Mouse (Mus musculus): ENCODE measurements around the gene Them7.

Gene Them7

GRCm38 (mm10) chr2:105224134-105224986 lies at the start of gene Them7:
TSS of gene Them7 (plus strand) at chr2:105224320.
- peak in 1 of 2 experiments; percentile 2 for DNase-seq

- no peak for DNase-seq
These were observed 45.2 kb upstream of the Them7 start for GRCm38 (mm10) chr2:105178871-105179270.

- DNase-seq = no peak
These were observed 41.6 kb upstream of the Them7 start for GRCm38 (mm10) chr2:105182501-105182900.

GRCm38 (mm10) chr2:105185140-105185539 lies 39.0 kb upstream of the Them7 start:
- no peak for DNase-seq

- no peak for DNase-seq
These were observed 38.2 kb upstream of the Them7 start for GRCm38 (mm10) chr2:105185768-105186529.

GRCm38 (mm10) chr2:105186591-105186990 lies 37.5 kb upstream of the Them7 start:
- no peak for DNase-seq

- DNase-seq = no peak
These were observed 35.9 kb upstream of the Them7 start for GRCm38 (mm10) chr2:105188182-105188581.

GRCm38 (mm10) chr2:105189352-105189751 lies 34.8 kb upstream of the Them7 start:
- no peak for DNase-seq

GRCm38 (mm10) chr2:105200152-105200551 lies 24.0 kb upstream of the Them7 start:
- no peak for DNase-seq

GRCm38 (mm10) chr2:105206563-105207174 lies 17.5 kb upstream of the Them7 start:
- no peak for DNase-seq

- DNase-seq = no peak
These were observed 11.3 kb upstream of the Them7 start for GRCm38 (mm10) chr2:105212839-105213238.

GRCm38 (mm10) chr2:105215914-105216313 lies 8.2 kb upstream of the Them7 start:
- DNase-seq = no peak

- DNase-seq = no peak
These were observed 4.9 kb upstream of the Them7 start for GRCm38 (mm10) chr2:105219229-105219628.

GRCm38 (mm10) chr2:105219664-105220063 lies 4.5 kb upstream of the Them7 start:
- no peak for DNase-seq

GRCm38 (mm10) chr2:105220738-105221303 lies 3.3 kb upstream of the Them7 start:
- DNase-seq = no peak

- DNase-seq = no peak
These were observed 514 bp upstream of the Them7 start for GRCm38 (mm10) chr2:105223606-105224005.

GRCm38 (mm10) chr2:105224987-105225375 lies 861 bp downstream of the Them7 start:
- DNase-seq = no peak

GRCm38 (mm10) chr2:105226297-105226958 lies 2.3 kb downstream of the Them7 start:
- no peak for DNase-seq

GRCm38 (mm10) chr2:105228416-105228815 lies 4.3 kb downstream of the Them7 start:
- no peak for DNase-seq

- DNase-seq = no peak
These were observed 6.2 kb downstream of the Them7 start for GRCm38 (mm10) chr2:105230333-105230732.

- DNase-seq = no peak
These were observed 8.3 kb downstream of the Them7 start for GRCm38 (mm10) chr2:105232386-105232785.

- DNase-seq = no peak
These were observed 10.2 kb downstream of the Them7 start for GRCm38 (mm10) chr2:105234278-105234677.
